Comparison of ENCODE assay signal across 8 mouse cellular contexts in the genomic region with DNA sequence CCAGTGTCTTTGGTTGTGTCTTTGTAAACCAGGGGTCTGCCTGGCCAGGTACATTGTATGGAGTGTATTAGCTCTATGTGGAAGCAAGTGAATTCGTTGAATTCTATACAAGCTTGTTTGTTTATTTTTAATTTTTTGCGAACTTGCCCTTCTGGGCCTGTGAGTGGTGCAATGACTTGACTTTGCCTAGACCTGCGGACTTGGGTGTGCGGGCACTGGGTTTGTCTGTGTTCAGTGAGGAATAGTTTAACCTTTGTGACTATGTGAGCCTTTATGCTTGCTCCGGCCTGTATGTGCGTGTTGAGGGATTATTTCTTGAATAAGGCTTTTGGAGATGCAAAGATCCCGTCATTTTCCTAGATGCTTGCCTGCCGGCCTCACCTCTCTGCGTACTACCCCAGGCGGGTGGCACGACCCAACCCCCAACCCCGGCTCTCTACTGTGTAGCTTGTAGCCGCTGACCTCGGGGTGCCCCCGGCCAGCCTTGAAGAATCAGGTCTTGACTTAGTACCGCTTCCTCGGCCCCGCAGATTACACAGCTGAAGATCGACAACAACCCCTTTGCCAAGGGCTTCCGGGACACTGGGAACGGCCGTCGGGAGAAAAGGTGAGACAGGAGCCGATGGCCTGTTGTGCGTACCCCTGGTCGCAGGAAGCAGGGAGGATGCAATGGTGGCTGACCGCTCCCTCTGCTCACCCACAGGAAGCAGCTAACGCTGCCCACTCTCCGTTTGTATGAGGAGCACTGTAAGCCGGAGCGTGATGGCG. TPM values are rescaled to one million over a fixed set of nuclear protein-coding genes. Genes with fewer than 3 reads are reported as not detected.
DNase-seq lines count a peak whose midpoint lies in the region; ATAC-seq and TF ChIP-seq lines count a peak whose summit lies in the region.

No protein-coding gene starts in this region.

- H3K4me1 ChIP-seq in lung, embryonic 14.5 days (ENCODE audit: insufficient read depth) = peaks cover 4% of the 10 kb centered on the region; the same call in 1 of the 2 replicates
- H3K4me1 ChIP-seq in embryonic fibroblast, embryonic 13.5 days (ENCODE audit: control insufficient read depth, insufficient read depth, low read length) = no peaks in the 10 kb centered on the region; the same call in 1 of the 2 replicates

- peak overlapping the region; percentile 99 for H3K27ac ChIP-seq in lung, embryonic 14.5 days (ENCODE audit: low read depth)
- H3K27ac ChIP-seq in embryonic fibroblast, embryonic 13.5 days (ENCODE audit: insufficient read depth, low read length) = no peak overlapping the region

- TF ChIP-seq POLR2A in embryonic fibroblast, embryonic 13.5 days (IDR thresholded peaks at IDR 0.05; ENCODE audit: low read depth, low read length) = no peak

- TF ChIP-seq CTCF in lung, embryonic 14.5 days (IDR thresholded peaks at IDR 0.05; ENCODE audit: low read depth) = no peak
- TF ChIP-seq CTCF in embryonic fibroblast, embryonic 13.5 days (IDR thresholded peaks at IDR 0.05; ENCODE audit: borderline replicate concordance, insufficient read depth, low read length) = no peak

- H3K9me3 ChIP-seq in lung, embryonic 14.5 days (ENCODE audit: low read depth, low read length) = no peaks in the 10 kb centered on the region

- H3K27me3 ChIP-seq in lung, embryonic 14.5 days (ENCODE audit: insufficient read depth, low read length) = peaks cover 69% of the 10 kb centered on the region

- WGBS in lung, embryonic 14.5 days = 3% methylated on average over 32 of the region's 32 CpGs

- peak overlapping the region; percentile 80 for H3K4me3 ChIP-seq in lung, embryonic 14.5 days (ENCODE audit: low read depth, low read length)
- peak overlapping the region; percentile 58 for H3K4me3 ChIP-seq in embryonic fibroblast, embryonic 13.5 days (ENCODE audit: insufficient read depth, low read length)

- no peak for ATAC-seq in lung, embryonic 14.5 days (ENCODE audit: insufficient read depth)

- H3K9ac ChIP-seq in lung, embryonic 14.5 days = peak overlapping the region; percentile 99

- H3K4me2 ChIP-seq in lung, embryonic 14.5 days = peak overlapping the region; percentile 93

- peaks cover 80% of the 10 kb centered on the region for H3K36me3 ChIP-seq in lung, embryonic 14.5 days (ENCODE audit: insufficient read depth)

- DNase-seq in lung, embryonic 14.5 days = peak; percentile 73
- no peak for DNase-seq in lung, postnatal 14 days
- DNase-seq in kidney, postnatal 10 days = peak; percentile 57
- peak; percentile 45 for DNase-seq in retina, embryonic 14.5 days (ENCODE audit: low spot score)
- DNase-seq in frontal cortex, postnatal 10 days (ENCODE audit: low spot score in 2 of 2) = no peak
- DNase-seq in right cerebral cortex, postnatal 10 days (ENCODE audit: low spot score in 2 of 2) = no peak
- DNase-seq in ovary, adult 18-20 months (ENCODE audit: low spot score) = no peak

RNA-seq across cellular contexts. Expression of a gene that starts 4.4 kb away (rescaled TPM):
- polyA plus RNA-seq in lung, embryonic 14.5 days (2014; fragmentation: Nextera tagmentation; extraction: Ambion mirVana) = 61.4 and 67.5 TPM in 2 replicates
- 2.2 and 3.0 TPM in 2 replicates for polyA plus RNA-seq in embryonic fibroblast, embryonic 13.5 days (2011; ENCODE audit: insufficient read length, low read depth, missing spikeins)

RNA-seq across cellular contexts. Expression of a gene that starts 13.4 kb away (rescaled TPM):
- polyA plus RNA-seq in lung, embryonic 14.5 days (2014; fragmentation: Nextera tagmentation; extraction: Ambion mirVana) = not detected in 2 replicates
- polyA plus RNA-seq in embryonic fibroblast, embryonic 13.5 days (2011; ENCODE audit: insufficient read length, low read depth, missing spikeins) = not detected in 2 replicates

RNA-seq across cellular contexts. Expression of a gene that starts 49.5 kb away (rescaled TPM):
- polyA plus RNA-seq in lung, embryonic 14.5 days (2014; fragmentation: Nextera tagmentation; extraction: Ambion mirVana) = 67.9 and 73.4 TPM in 2 replicates
- polyA plus RNA-seq in embryonic fibroblast, embryonic 13.5 days (2011; ENCODE audit: insufficient read length, low read depth, missing spikeins) = 2.8 and 12.0 TPM in 2 replicates

Comparison
In these comparisons a context has a peak if more than half of its experiments do, and no peak if none do; other contexts are left out.
1. DNase-seq: peak in lung, embryonic 14.5 days (single experiment), kidney, postnatal 10 days (single experiment) and retina, embryonic 14.5 days (single experiment); none in lung, postnatal 14 days (single experiment), frontal cortex, postnatal 10 days (0 of 2), right cerebral cortex, postnatal 10 days (0 of 2) and ovary, adult 18-20 months (single experiment).
2. RNA of a gene that starts 4.4 kb away (polyA plus RNA-seq): 61.4 to 67.5 TPM in lung, embryonic 14.5 days; 2.2 to 3.0 TPM in embryonic fibroblast, embryonic 13.5 days; every median in the first group is over 10 times any median in the second.